Mouse (Mus musculus) urinary bladder, postnatal 14 days (tissue): ENCODE measurements around the gene Gm17174.
"Not testable (repeated sequence)": the region's sequence is repeated elsewhere in the genome, so short reads cannot be mapped to it uniquely, and the experiment has no call there.

Experiments
- DNase-seq: peaks from one replicate; pipeline ENCODE4 v3.0.0; 2021; ENCODE audit warnings: low spot score

Gm17174 gene

GRCm38 (mm10) chr14:51592039-51592438, at the start of gene Gm17174:
Gene Gm17174, minus strand, starts transcription at chr14:51592139.
- not testable (repeated sequence) for DNase-seq

GRCm38 (mm10) chr14:51635566-51635965, 43.6 kb upstream of the Gm17174 start, which contains the start of gene Gm4181:
Gene Gm4181, minus strand, starts transcription at chr14:51635666.
- not testable (repeated sequence) for DNase-seq

DNA sequence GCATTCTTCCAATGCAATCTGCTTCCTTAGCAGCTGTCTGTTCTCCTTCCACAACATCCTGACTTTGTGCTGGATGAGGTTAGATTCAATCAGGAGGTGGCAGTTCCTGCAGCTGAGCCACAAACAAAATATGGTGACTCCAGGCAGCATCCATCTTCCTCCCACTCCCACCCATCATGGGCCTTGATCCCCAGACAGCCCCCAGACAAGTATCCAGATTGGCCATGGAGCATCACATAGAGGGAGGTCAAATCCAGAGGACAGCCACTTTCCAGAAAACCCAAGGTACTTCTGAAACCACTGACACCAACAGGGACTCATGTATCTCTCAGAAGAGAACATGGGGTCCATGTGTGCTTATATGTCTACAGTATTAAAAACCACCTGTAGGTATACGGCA, 40.5 kb upstream of the Gm17174 start:
- DNase-seq: peak; percentile 8

GRCm38 (mm10) chr14:51611210-51611609, 19.3 kb upstream of the Gm17174 start, which contains the start of gene Gm17078:
Gene Gm17078, minus strand, starts transcription at chr14:51611310.
- no peak for DNase-seq

DNA sequence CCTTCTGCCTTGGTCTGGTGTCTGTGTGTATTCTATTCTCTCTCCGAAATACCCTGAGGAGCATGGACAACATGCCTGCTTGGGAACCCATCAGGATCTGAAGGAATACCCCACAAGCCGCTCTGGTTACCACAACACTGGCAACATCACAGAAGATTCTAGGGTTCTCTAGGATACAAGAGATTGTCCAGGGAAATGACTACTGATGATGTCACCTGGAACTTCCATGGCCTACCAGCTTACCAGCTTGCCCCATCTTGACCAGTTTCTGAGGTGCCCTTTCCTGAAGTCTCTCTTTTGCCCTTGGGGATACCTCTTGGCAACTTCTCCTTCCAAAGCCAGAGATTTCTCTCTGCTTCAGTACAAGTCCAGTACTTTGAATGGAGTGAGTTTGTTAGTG, 18.0 kb downstream of the Gm17174 start, which contains the start of gene Gm17175:
Gm17175 (minus strand) TSS at position 101 of the 400 bp plus-strand sequence.
- not testable (repeated sequence) for DNase-seq

GRCm38 (mm10) chr14:51552490-51552889, 39.4 kb downstream of the Gm17174 start, which contains the start of gene Gm5622:
Gene Gm5622, plus strand, starts transcription at chr14:51552790.
- no peak for DNase-seq
